Mouse (Mus musculus) lung, adult 2 months (tissue): ENCODE results near the gene Asic5. TPM values are rescaled to one million over a fixed set of nuclear protein-coding genes. Genes with fewer than 3 reads are reported as not detected.

ENCODE experiments used
- DNase-seq: peaks from one replicate; pipeline ENCODE4 v3.0.0; 2022
- H3K4me1 ChIP-seq: fragments of 200-500 bp; 2 replicates; pipeline ENCODE4 v1.6.1; 2011; ENCODE audit warnings: low read length; ENCODE audit not compliant: control insufficient read depth, insufficient read depth
- H3K4me3 ChIP-seq: fragments of 200-500 bp; replicated peaks from 2 replicates; pipeline ENCODE3; 2011; ENCODE audit warnings: low read depth, mild to moderate bottlenecking, control low read depth, low read length; ENCODE audit errors: extremely low read depth
- CTCF ChIP-seq: fragments of 200-500 bp; IDR thresholded peaks from 2 replicates; pipeline ENCODE4 v1.5.1; 2011; ENCODE audit warnings: mild to moderate bottlenecking, low read length, control low read depth; ENCODE audit not compliant: insufficient read depth
- POLR2A ChIP-seq: fragments of 200-500 bp; IDR thresholded peaks from 2 replicates; pipeline ENCODE4 v1.6.1; 2011; ENCODE audit warnings: low read depth, mild to moderate bottlenecking, control low read depth, low read length, borderline replicate concordance; ENCODE audit errors: extremely low read depth
- WGBS: fragments of 180-500 bp; shearing (Covaris S2); methylation state at CpG from one replicate; pipeline ENCODE4 v1.1.7; 2018; 5-methylcytosine and 5-hydroxymethylcytosine counted together
- polyA plus RNA-seq: library from polyadenylated mRNA; depleted of rRNA; stranded (reverse); fragments of >200 nt; gene quantifications from 2 replicates; pipeline ENCODE4 v1.2.3, GENCODE M21; 2012; rRNA removed

Gene Asic5
- polyA plus RNA-seq, 1 experiment = not detected

- 41% methylated on average over 5 of the region's 5 CpGs for WGBS
- DNase-seq = no peak
- TF ChIP-seq POLR2A = no peak
- no peak for TF ChIP-seq CTCF
- peaks cover 3% of the 10 kb centered on the region; the same call in 1 of the 2 replicates for H3K4me1 ChIP-seq
- H3K4me3 ChIP-seq = no peak overlapping the region
These were observed 72.3 kb downstream of the Asic5 start for GRCm38 (mm10) chr3:82054283-82054974.

DNA sequence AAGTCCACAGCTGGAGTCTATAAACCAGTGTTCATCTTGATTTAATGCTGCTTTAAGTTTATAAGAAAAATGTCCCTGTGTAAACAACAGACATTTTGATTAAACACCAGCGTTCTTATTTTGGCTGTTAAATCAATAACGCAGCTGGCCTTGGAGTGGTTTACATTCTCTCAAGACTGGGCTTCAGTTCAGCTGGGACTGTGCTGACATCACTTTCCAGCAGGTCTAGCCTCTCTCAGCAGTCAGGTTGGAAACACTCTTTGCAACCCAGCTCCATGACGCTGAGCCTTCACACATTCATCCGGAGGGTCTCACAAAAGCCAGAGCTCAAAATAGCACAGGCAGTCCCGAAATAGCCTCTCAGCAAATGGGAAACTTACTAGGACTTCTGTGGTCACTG lies 75.1 kb downstream of the Asic5 start:
- H3K4me1 ChIP-seq = peaks cover 3% of the 10 kb centered on the region; the same call in 1 of the 2 replicates
- TF ChIP-seq POLR2A = no peak
- TF ChIP-seq CTCF = no peak
- no peak overlapping the region for H3K4me3 ChIP-seq
- WGBS = 12% methylated on average over 5 of the region's 5 CpGs
- DNase-seq = no peak

DNA sequence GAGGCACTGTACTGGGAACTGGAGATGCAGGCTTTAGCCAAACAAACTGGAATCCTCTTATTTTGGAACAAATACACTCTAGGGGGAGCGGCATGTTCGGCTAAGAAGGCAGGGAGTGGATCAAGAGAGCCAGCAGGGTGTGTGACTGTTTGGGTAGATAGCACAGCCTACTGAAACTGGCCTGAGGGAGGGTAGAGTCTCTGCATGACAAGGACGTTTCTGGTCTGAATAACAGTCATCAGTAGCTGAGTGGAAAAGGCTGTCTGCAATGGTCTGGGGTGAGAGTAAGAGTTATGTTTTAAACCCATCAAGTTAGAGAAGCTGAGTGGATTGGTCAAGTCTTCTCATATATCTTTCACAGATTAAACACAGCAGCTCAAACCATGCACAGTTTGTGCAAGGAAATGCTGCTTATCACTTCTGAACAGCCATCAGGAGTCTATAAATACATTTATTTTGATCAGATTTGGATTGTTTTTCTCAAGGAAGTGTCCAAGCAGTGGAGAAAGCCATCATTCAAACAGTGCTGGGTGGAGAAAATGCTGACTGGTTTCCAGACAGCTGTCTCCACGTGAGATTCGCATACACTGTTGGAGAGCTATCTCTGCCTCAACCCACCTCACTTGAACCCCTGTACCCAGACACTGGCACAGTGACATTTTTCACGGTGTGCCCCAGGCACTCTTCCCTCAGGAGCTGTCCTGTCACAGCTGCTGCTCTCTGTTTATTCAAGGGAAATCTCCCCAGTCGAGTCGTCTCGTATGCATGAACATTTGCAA lies 79.5 kb downstream of the Asic5 start:
- no peak overlapping the region for H3K4me3 ChIP-seq
- WGBS = 25% methylated on average over 9 of the region's 9 CpGs
- H3K4me1 ChIP-seq = no peaks in the 10 kb centered on the region
- no peak for DNase-seq
- TF ChIP-seq CTCF = no peak
- no peak for TF ChIP-seq POLR2A

DNA sequence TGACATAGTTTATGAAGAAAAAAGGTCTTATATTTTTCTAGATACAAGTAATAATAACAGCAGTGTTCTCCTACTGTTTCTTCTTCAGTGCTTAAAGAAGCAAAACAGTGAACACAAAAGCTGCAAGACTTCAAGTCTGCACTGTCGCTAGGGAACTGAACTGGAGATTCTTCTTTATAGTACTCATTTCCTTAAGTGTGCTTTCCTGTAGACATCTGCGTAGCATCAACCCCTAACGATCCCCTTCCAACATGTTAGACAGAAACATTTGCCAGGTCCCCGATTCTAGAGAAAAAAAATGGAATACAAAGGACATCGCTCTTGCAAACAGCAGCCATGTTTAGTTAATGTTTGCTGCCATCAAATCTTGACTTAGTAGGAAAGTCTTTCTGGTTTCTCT lies 85.7 kb downstream of the Asic5 start:
- no peak for DNase-seq
- WGBS = 71% methylated on average over 5 of the region's 5 CpGs
- H3K4me1 ChIP-seq = no peaks in the 10 kb centered on the region
- no peak overlapping the region for H3K4me3 ChIP-seq
- TF ChIP-seq CTCF = no peak
- no peak for TF ChIP-seq POLR2A

Other genes starting within 250 kb of the Asic5 start
- gene Ctso, start 49.7 kb upstream of the Asic5 start, polyA plus RNA-seq = 9.5 and 16.7 TPM in 2 replicates
- 0.52 and 0.60 TPM in 2 replicates for gene Tdo2, start 6.1 kb upstream of the Asic5 start, polyA plus RNA-seq
- 36.0 and 58.4 TPM in 2 replicates for gene Gucy1b1, start 92.4 kb downstream of the Asic5 start, polyA plus RNA-seq
- gene Gucy1a1, start 163.5 kb downstream of the Asic5 start, polyA plus RNA-seq = 52.2 and 81.5 TPM in 2 replicates